Mouse (Mus musculus) hindbrain, embryonic 10.5 days (tissue): ENCODE results near the gene Krt87. TPM values are rescaled to one million over a fixed set of nuclear protein-coding genes. Genes with fewer than 3 reads are reported as not detected.

Experiments used
- DNase-seq: peaks from one replicate; pipeline ENCODE4 v3.0.0-alpha.2; 2017; ENCODE audit warnings: low spot score
- H3K27ac ChIP-seq: fragments of 300-500 bp; sonication (generic); 2 replicates; pipeline ENCODE4 v1.5.1; 2016; ENCODE audit warnings: mild to moderate bottlenecking, moderate library complexity
- H3K27me3 ChIP-seq: fragments of 300-500 bp; sonication (generic); 2 replicates; pipeline ENCODE4 v1.6.1; 2016; ENCODE audit warnings: mild to moderate bottlenecking; ENCODE audit not compliant: poor library complexity, insufficient read depth, severe bottlenecking
- H3K36me3 ChIP-seq: fragments of 300-500 bp; sonication (generic); 2 replicates; pipeline ENCODE4 v1.6.1; 2016; ENCODE audit warnings: mild to moderate bottlenecking, moderate library complexity
- H3K4me1 ChIP-seq: fragments of 300-500 bp; sonication (generic); replicated peaks from 2 replicates; pipeline ENCODE4 v1.6.1; 2016; ENCODE audit warnings: mild to moderate bottlenecking
- H3K4me3 ChIP-seq: fragments of 300-500 bp; sonication (generic); 2 replicates; pipeline ENCODE4 v1.5.1; 2016; ENCODE audit warnings: mild to moderate bottlenecking, moderate library complexity
- H3K9me3 ChIP-seq: fragments of 300-500 bp; sonication (generic); 2 replicates; pipeline ENCODE4 v1.6.1; 2016; ENCODE audit warnings: mild to moderate bottlenecking, moderate library complexity
- WGBS: fragments of 180-500 bp; shearing (Covaris S2); methylation state at CpG from one replicate; pipeline ENCODE4 v1.1.7; 2016; 5-methylcytosine and 5-hydroxymethylcytosine counted together
- polyA plus RNA-seq: library from polyadenylated mRNA; unstranded; fragments of >200 nt; fragmentation: Nextera tagmentation; extraction: Ambion mirVana; gene quantifications from 2 replicates; pipeline ENCODE4 v1.2.1, GENCODE M21; 2016

Gene Krt87
- polyA plus RNA-seq, 1 experiment from 2014 or later: 0.10 TPM

DNA sequence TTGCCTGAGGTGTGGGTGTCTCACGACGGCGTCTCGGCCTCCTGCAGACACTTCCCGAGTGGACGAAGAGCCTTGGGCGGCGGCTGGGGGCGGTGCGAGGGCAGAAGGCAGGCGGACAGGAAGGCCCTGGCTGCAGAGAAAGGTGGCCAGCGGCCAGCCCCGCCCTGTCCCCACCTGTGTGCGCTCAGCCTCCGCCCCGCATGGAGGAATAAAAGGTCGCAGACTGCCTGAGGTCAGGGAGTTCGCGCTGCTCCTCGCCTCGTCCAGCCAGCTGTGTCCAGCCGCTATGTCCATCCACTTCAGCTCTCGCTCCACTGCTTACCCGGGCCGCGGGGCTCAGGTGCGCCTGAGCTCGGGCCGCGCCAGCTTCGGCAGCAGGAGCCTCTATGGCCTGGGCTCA lies 26.4 kb downstream of the Krt87 start:
- Histone ChIP-seq H3K4me3 (peak overlapping the region; percentile 20; the same call in 1 of the 2 replicates), H3K9me3 (no peaks in the 10 kb centered on the region), H3K27ac (no peak overlapping the region), H3K4me1 (peaks cover 37% of the 10 kb centered on the region), H3K27me3 (peaks cover 39% of the 10 kb centered on the region), H3K36me3 (no peaks in the 10 kb centered on the region)
- peak; percentile 19 for DNase-seq
- 20% methylated on average over 31 of the region's 31 CpGs for WGBS

DNA sequence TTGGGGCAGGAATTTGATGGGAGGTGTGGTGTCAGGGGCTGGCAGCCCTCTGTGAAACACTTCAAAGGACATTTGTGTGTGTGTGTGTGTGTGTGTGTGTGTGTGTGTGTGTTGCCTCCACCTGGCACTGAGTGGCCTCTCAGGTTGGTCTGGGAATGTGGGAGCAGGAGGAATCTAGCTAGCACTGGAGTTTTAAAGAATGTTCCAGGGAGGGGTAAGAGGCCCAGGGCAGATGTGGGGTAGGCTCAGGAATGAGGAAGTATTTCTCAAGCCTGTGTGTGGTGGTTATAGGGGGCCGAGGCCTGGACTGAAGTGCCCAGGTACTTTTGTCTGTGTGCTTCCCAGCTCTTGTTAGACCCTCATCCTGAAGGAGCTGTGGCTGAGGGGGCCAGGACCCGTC lies 27.8 kb downstream of the Krt87 start, which contains the start of gene Krt7:
Gene Krt7, plus strand, starts transcription at position 269 of the 400 bp plus-strand sequence.
- H3K27ac ChIP-seq: peak within 1 kb of the TSS; percentile 23; the same call in 1 of the 2 replicates
- WGBS: 49% methylated on average over 2 of the region's 2 CpGs
- no peak for DNase-seq

DNA sequence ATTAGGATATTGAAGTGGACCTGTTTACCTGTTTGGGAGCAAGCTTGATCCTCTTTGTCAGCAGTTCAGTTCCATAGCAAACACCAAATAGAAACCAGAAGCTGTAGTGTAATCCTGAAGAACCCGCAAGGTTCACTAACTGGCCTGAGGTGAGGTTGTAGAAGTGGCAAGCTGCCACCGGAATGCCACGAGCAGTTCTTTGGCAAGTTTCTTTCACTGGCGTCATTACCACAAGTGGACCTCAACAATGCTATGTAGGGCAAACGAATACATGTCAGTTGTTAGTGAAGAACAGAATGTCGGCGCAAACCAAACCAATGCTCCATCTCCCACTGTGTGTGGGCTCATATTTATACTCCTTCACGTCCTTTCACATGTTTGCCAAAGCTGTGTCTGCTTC lies 40.3 kb downstream of the Krt87 start:
- Histone ChIP-seq H3K27ac (no peak overlapping the region), H3K4me1 (0 out of 2 replicates have a peak, but pooled peaks cover 5% of the 10 kb centered on the region), H3K9me3 (no peaks in the 10 kb centered on the region), H3K36me3 (no peaks in the 10 kb centered on the region), H3K4me3 (no peak overlapping the region), H3K27me3 (no peaks in the 10 kb centered on the region)
- DNase-seq: no peak
- WGBS: 92% methylated on average over 8 of the region's 8 CpGs

More for the DNA sequence above, 27.8 kb downstream of the Krt87 start, which contains the start of gene Krt7:
- Histone ChIP-seq H3K4me1 (peaks cover 37% of the 10 kb centered on the region), H3K4me3 (no peak within 1 kb of the TSS), H3K27me3 (peaks cover 39% of the 10 kb centered on the region), H3K36me3 (no peaks in the 10 kb centered on the region), H3K9me3 (no peaks in the 10 kb centered on the region)

DNA sequence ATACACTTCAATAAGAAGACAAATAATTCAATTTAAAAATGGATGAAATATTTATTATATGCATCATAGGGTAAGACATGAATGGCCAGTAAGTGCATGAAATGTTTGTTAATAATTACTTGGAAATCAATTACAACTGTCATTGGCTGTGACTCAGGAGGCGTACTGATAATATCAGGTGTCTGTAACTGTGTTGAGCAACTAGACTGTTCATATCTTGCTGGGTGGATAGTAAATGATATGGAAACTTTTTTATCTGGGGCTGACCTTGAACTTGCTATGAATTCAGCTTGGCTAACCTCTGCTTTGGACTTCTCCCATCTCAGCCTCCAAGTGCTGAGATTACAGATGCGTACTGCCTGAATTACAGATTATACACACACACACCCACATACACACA lies 40.9 kb downstream of the Krt87 start:
- Histone ChIP-seq H3K27ac (no peak overlapping the region), H3K36me3 (no peaks in the 10 kb centered on the region), H3K4me3 (no peak overlapping the region), H3K27me3 (peaks cover 2% of the 10 kb centered on the region; the same call in 1 of the 2 replicates), H3K9me3 (no peaks in the 10 kb centered on the region), H3K4me1 (0 out of 2 replicates have a peak, but pooled peaks cover 2% of the 10 kb centered on the region)
- no peak for DNase-seq
- 92% methylated on average over 2 of the region's 2 CpGs for WGBS

DNA sequence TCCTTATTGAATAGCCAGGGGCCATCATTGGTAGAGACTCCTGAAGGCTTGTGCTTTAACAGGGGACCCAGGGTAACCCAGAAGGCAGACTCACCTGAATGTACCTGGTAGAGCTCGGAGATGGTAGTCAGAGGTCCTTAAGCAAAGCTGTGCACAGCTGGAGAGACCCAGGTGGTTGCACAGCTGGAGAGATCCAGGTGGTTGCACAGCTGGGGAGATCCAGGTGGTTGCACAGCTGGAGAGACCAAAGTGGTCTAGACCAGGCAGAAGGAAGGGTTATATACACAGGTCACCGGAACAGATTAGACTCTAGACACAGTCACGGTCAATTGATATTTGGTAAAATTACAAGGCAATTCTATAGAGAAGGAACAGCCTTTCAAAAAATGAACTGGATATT lies 41.7 kb downstream of the Krt87 start:
- 79% methylated on average over 3 of the region's 3 CpGs for WGBS
- DNase-seq: no peak

DNA sequence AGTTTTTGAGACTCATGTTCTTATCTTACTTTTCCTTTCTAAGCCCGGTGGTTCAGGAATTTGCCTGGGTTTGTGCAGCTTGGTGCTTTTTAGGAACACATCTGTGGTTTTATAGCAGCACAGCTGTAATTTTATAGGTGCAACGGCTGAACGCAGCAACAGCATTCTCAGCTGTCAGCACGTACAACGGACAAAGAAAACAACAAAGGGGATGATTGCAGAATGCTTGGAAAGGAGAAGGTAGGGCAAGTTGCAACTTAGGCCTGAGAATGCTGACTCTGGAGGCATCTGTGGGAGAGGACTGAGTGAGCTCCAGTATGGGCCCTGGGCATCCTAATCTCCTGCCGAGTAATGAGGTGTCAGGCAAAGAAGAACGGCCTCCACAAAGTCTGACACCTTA lies 42.1 kb downstream of the Krt87 start:
- DNase-seq: no peak
- Histone ChIP-seq H3K27me3 (peaks cover 3% of the 10 kb centered on the region; the same call in 1 of the 2 replicates), H3K4me1 (no peaks in the 10 kb centered on the region), H3K36me3 (no peaks in the 10 kb centered on the region), H3K27ac (no peak overlapping the region), H3K9me3 (no peaks in the 10 kb centered on the region), H3K4me3 (no peak overlapping the region)
- 70% methylated on average over 7 of the region's 7 CpGs for WGBS

More for the DNA sequence above, 41.7 kb downstream of the Krt87 start:
- Histone ChIP-seq H3K36me3 (no peaks in the 10 kb centered on the region), H3K4me1 (no peaks in the 10 kb centered on the region), H3K27ac (no peak overlapping the region), H3K27me3 (peaks cover 3% of the 10 kb centered on the region; the same call in 1 of the 2 replicates), H3K4me3 (no peak overlapping the region), H3K9me3 (no peaks in the 10 kb centered on the region)

DNA sequence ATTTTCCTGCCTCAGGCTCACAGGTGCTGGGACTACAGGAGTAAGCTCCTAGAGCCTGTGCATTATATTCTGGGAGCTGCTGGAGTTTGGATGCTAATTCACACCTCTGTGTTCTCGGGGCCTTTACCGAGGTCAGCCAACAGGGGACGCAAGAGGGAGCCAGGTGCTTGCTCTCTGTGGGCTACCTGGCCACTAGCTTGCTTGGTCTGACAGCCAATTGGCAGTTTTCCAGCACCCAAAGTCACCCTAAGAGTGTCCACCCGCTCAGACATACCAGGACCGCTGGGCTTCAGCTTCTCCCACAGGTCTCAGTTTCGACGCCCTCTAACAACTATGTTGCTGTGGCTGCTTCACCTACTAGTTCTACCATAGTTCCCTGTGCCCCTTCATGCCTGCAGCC lies 43.7 kb downstream of the Krt87 start:
- peaks cover 3% of the 10 kb centered on the region; the same call in 1 of the 2 replicates for H3K27me3 ChIP-seq
- no peak overlapping the region for H3K4me3 ChIP-seq
- WGBS: 69% methylated on average over 7 of the region's 7 CpGs
- DNase-seq: no peak
- H3K27ac ChIP-seq: no peak overlapping the region
- H3K4me1 ChIP-seq: no peaks in the 10 kb centered on the region
- H3K36me3 ChIP-seq: no peaks in the 10 kb centered on the region
- H3K9me3 ChIP-seq: no peaks in the 10 kb centered on the region

DNA sequence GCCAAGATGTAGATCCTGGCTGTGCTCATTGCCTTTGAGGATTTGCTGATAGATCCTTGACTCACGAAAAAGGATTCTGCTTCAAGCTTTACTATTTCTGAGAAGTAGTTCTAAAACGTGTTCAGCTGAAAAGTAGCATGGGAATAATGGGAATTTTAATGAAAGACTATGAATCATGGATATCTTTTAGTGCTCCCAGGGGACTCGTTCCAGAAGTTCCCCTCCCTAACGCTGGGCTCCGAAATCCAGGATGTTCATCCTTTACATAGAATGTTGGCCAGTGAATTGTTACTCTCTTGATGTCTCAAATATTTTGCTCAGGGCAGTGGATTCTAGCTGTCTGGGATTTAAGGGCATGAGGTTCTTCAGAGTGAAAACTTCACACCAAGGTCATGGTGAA lies 46.4 kb downstream of the Krt87 start:
- 86% methylated on average over 5 of the region's 5 CpGs for WGBS
- no peaks in the 10 kb centered on the region for H3K9me3 ChIP-seq
- H3K4me3 ChIP-seq: no peak overlapping the region
- peaks cover 3% of the 10 kb centered on the region; the same call in 1 of the 2 replicates for H3K27me3 ChIP-seq
- H3K27ac ChIP-seq: no peak overlapping the region
- no peaks in the 10 kb centered on the region for H3K36me3 ChIP-seq
- H3K4me1 ChIP-seq: 0 out of 2 replicates have a peak, but pooled peaks cover 5% of the 10 kb centered on the region
- no peak for DNase-seq

DNA sequence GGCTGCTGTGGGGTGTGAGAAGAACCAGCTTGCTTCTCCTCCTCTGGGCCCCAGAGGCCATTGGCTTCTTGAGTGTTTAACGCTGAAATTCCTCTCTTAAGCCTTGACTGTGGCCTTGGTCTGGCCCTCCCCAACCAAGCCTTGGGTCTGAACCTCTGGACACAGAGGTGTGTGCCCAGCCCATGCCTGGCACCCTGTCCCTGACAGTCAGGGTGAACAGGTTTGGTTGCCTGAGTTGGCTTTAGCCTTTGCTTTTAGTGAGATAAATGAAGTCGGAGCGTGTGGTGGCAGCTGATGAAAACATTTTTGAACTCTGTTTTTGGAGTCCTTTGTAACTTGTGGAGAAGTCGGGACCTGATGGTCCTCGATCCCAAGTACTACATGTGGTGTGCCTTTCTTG lies 48.4 kb downstream of the Krt87 start:
- Histone ChIP-seq H3K9me3 (no peaks in the 10 kb centered on the region), H3K4me3 (no peak overlapping the region), H3K36me3 (no peaks in the 10 kb centered on the region), H3K4me1 (0 out of 2 replicates have a peak, but pooled peaks cover 11% of the 10 kb centered on the region), H3K27ac (no peak overlapping the region), H3K27me3 (peaks cover 3% of the 10 kb centered on the region; the same call in 1 of the 2 replicates)
- DNase-seq: no peak
- WGBS: 89% methylated on average over 5 of the region's 5 CpGs

DNA sequence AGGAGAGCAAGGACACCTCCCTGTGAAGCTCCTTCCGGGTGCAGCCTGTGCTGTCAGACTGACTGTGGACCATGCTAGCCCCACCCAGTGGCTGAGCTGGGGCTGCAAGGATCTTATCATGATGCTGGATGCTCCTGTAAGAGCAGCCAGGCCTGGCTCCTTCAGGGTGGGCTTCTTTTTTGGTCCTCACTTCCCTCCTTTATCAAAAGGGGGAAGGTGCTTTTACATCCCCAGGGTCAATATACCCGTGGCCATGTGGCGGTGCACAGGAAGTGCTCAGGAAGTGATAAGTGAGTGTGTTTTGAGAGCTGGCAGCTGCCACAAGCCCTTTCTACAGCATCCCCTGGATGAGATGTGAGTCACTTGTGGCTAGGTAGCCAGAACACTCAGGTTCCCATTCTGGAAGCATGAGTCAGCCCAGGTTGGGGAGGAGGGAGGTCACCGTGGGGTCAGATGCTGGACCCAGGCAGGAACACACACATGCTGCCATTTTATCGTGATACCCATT lies 50.5 kb downstream of the Krt87 start:
- no peak overlapping the region for H3K27ac ChIP-seq
- H3K4me3 ChIP-seq: no peak overlapping the region
- H3K27me3 ChIP-seq: peaks cover 3% of the 10 kb centered on the region; the same call in 1 of the 2 replicates
- no peaks in the 10 kb centered on the region for H3K36me3 ChIP-seq
- DNase-seq: no peak
- 64% methylated on average over 5 of the region's 5 CpGs for WGBS
- H3K4me1 ChIP-seq: 0 out of 2 replicates have a peak, but pooled peaks cover 11% of the 10 kb centered on the region
- H3K9me3 ChIP-seq: no peaks in the 10 kb centered on the region

DNA sequence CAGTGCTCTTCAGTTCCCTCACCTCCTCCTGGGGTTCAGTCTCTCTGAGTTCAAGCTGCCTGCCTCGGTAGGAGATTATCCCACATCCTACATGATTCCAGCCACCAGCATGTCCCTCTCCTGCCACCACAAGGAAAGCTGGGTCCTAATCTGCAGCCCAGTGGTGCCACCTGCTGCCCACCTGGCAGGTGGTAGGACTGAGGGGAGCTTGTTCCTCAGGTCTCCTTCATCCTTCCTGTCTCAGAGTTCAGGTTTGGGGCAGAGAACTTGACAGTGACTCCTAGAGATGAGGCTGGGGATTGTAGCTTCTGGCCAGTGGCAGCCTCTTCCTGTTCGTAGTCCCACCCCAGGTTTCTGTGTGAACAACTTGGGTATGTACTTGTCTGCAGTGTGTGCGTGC lies 51.4 kb downstream of the Krt87 start:
- Histone ChIP-seq H3K9me3 (no peaks in the 10 kb centered on the region), H3K4me1 (0 out of 2 replicates have a peak, but pooled peaks cover 14% of the 10 kb centered on the region), H3K27ac (no peak overlapping the region), H3K36me3 (no peaks in the 10 kb centered on the region), H3K27me3 (no peaks in the 10 kb centered on the region), H3K4me3 (no peak overlapping the region)
- 61% methylated on average over 3 of the region's 3 CpGs for WGBS
- no peak for DNase-seq

DNA sequence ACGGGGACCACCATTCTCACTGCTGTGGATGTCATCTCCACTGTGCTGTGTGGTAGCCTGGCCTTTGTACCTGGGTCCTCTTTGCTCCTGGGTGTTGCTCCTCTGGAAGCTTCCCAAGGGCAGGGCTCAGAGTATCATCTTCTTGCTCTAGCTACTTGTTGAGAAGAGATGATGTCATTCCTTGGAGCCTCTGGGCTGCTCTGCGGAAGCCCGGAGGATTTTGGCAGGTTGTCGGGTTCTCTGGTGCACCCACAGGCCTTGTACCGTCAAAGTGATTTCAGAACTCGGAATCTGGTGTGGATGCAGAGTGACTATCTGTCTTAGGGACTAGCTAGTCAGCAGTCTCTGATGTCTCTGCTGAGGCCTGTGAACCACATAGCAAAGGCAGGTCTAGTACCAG lies 53.5 kb downstream of the Krt87 start:
- 93% methylated on average over 6 of the region's 6 CpGs for WGBS
- H3K9me3 ChIP-seq: no peaks in the 10 kb centered on the region
- no peak for DNase-seq

DNA sequence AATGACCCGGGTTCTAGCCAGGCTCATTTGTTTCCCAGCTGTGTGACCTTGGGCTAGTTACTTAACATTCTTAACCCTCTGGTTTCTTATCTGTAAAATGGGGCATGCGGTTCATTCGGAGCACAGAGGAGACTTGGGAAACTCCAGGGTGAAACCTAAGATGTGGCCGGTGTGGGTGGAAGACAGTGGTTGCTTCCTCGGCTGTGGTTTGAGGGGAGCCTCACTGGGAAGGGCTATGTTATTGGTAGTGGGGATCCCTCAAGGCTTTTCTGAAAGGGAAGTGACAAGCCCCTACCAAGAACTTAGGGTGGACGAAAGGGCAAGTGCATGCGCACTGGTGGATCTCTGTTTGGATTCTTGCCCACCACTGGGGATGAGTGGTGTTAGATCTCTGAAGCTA lies 54.0 kb downstream of the Krt87 start:
- DNase-seq: no peak
- peaks cover 18% of the 10 kb centered on the region; the same call in 1 of the 2 replicates for H3K4me1 ChIP-seq
- H3K9me3 ChIP-seq: no peaks in the 10 kb centered on the region
- H3K36me3 ChIP-seq: no peaks in the 10 kb centered on the region
- 87% methylated on average over 7 of the region's 7 CpGs for WGBS
- no peaks in the 10 kb centered on the region; the same call in 1 of the 2 replicates for H3K27me3 ChIP-seq
- H3K27ac ChIP-seq: no peak overlapping the region
- no peak overlapping the region for H3K4me3 ChIP-seq

More for the DNA sequence above, 53.5 kb downstream of the Krt87 start:
- Histone ChIP-seq H3K4me1 (peaks cover 18% of the 10 kb centered on the region; the same call in 1 of the 2 replicates), H3K36me3 (no peaks in the 10 kb centered on the region), H3K4me3 (no peak overlapping the region), H3K27ac (no peak overlapping the region), H3K27me3 (no peaks in the 10 kb centered on the region; the same call in 1 of the 2 replicates)
